Mouse (Mus musculus) neutrophil, adult 65 days (primary cell): ENCODE data around the gene Trak1. TPM values are rescaled to one million over a fixed set of nuclear protein-coding genes. Genes with fewer than 3 reads are reported as not detected.

Source experiments
- total RNA-seq: library from RNA; stranded (reverse); gene quantifications from 2 replicates; pipeline ENCODE4 v1.2.4, GENCODE M21; 2023

The Trak1 gene
- 50.0 and 60.1 TPM in 2 replicates for total RNA-seq

DNA sequence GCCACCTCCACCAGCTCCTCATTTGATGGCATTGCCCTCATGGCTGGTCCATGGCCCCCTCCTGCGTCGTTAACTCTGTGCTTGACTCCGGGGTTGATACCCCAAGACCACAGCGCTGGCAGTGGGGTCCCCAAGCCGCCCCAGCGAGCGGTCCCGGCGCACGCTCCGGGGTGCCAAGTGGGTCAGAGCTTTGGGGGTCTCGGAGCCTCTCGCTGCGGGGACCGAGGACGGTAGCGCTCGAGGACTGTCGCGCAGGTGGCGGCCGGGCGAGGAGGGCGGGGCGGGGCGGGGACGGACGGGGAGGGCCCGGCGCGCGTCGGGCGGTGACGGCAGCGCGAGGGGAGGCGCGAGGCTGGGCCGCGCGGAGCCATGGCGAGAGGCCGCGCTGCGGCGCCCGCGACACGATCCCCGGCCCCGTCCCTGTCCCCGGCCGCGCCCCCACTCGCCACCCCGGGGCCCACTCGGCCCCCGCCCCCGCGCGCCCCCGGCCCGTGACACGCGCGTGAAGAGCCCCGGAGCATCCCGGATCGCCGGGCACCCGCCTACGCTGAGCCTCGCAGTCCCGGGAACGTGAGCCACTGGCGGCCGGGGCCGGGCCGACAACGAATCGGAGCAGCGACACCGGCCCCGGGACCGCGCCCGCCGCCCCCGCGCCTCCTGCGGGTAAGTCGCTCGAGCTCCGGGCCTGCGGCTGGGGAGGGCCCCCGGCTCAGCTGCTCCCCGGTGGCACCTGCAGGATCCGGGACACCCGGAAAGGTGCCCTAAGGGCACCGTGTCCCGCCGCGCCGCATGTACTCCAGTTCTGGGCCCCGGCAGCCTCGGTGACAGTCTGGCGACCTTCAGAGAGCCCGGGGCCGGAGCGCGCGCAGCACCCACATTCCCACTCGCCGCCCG is at the start of gene Trak1:
Gene Trak1, plus strand, starts transcription at position 332 of the 894 bp plus-strand sequence.

DNA sequence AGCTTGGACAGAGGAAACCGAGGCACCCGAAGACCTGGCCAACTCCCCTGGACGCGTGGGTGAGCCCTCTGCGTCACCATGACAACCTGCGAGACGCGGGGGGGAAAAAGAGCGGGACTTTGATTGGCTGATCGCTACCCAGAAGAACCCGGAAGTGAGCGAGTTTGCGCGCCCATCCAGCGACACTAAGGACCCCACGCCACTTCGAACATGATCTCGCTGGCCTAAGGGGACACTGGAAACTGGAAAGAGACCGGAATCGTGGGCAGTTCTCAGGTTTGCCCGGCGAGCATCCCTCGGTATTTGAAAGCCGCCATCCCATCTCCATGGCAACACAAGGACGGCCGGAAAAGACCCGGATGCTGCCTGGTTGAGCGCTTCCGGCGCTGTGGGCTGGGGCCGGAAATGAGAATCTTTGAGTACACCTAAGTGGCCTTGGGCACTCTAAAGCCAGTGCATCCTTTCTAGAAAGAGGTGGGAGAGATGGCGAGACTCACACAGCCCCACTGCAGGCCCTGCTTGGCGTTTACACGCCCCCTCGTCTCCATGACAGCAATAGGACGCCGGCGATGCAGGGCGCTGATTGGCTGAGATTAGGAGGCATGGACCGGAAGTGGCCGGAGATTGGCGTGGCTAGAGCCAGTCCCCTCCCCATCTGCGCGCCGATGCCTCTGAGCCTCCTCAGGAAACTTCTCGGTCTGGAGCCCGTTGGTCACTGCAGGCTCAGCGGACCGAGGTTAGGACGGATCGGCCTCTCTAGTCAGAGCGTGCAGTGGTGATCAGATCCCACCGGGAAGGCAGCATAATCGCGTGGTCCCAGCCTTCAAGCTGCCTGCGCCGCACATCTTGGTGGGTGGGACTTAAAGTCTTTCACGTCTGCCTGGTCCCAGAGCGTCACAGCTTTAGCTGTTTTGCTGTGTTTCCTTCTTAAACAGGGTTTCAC is 19.9 kb upstream of the Trak1 start, which contains the start of gene Ulk4:
Gene Ulk4, minus strand, starts transcription at position 80 of the 943 bp plus-strand sequence.

DNA sequence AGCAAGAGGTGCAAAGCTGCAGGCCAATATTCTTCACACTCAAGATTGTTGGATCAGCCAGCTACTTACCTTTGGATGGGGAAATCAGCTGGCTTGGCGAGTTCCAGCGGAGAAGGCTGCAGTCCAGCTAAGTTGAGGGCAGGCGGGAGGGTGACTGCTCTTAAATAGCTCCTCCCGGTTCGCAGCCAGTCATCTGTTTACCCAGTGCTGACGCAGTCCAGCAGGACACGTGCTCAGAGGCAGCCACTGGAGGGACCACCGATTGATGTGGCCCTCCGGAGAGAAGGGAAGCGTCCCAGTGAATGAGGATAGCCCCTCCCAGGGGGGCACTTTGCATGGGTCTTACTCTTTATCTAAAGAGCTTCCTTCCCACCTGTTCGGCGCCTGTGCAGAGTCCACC is 198.2 kb downstream of the Trak1 start, which contains the start of gene Cck:
Gene Cck, minus strand, starts transcription at position 166 of the 400 bp plus-strand sequence.

Other genes starting within 250 kb of the Trak1 start
- gene Ulk4, start 20.3 kb upstream of the Trak1 start, total RNA-seq: 0.20 and 0.76 TPM in 2 replicates
- gene Cck, start 198.2 kb downstream of the Trak1 start, total RNA-seq: not detected in 2 replicates